Mouse (Mus musculus): ENCODE results near the gene BC107364. TPM values are rescaled to one million over a fixed set of nuclear protein-coding genes. Genes with fewer than 3 reads are reported as not detected.
A peak's percentile ranks its signal among the peaks of the same experiment; 100 is the strongest.
"Not testable (repeated sequence)": the region's sequence is repeated elsewhere in the genome, so short reads cannot be mapped to it uniquely, and the experiment has no call there.

The BC107364 gene
- polyA plus RNA-seq, 1 experiment from 2014 or later, result 0.25 TPM

DNA sequence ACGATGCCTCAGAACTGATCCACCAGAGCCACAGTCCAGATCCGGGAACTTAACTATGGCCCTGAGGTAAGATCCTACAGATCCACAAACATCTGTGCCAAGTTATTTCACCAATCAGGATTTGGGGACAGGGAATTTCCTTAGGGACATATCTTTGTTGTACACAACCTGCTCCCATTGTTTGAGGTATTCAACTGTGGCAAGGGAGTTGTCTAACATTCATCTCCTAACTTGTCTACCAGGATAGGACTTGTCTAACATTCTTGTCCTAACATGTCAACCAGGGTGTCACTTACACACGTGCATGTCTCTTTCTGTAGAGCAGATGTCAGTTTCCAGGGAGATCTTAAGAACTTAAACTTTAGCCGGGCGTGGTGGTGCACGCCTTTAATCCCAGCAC, 35.5 kb downstream of the BC107364 start:
- H3K36me3 ChIP-seq (ENCODE audit: insufficient read depth, low read length), result no peaks in the 10 kb centered on the region
- no peak overlapping the region for H3K27ac ChIP-seq (ENCODE audit: low read length)
- no peaks in the 10 kb centered on the region for H3K4me1 ChIP-seq (ENCODE audit: insufficient read depth, low read length)
- 92% methylated on average over 6 of the region's 6 CpGs for WGBS
- H3K27me3 ChIP-seq (ENCODE audit: insufficient read depth, low read length), result 0 out of 2 replicates have a peak, but pooled peaks cover 3% of the 10 kb centered on the region
- H3K4me3 ChIP-seq (ENCODE audit: low read length), result no peak overlapping the region
- no peaks in the 10 kb centered on the region for H3K9me3 ChIP-seq (ENCODE audit: low read length)
- no peak overlapping the region for H3K4me2 ChIP-seq (replicated peaks; ENCODE audit: low read depth, low read length)
- no peak overlapping the region for H3K9ac ChIP-seq (replicated peaks; ENCODE audit: low read length)
- ATAC-seq (ENCODE audit: low FRiP score, low TSS enrichment), result no peak

DNA sequence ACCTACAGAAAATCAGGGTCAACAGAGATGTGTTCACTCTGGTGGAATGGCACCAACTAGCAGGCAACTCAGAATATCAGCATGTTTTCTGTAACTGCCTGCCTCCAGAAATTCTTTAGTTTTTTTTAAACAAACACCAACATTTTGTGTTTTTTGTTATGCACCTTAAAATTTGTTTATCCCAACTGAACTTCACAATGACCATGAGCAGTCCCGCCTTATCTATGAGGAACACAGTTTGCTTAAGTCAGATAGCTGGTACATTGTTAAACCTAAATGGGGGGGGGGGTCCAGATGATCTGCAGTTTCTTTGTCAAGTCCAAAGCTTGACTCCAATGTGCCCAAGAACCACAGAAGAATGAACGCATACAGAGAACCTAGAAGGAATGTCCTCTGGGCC, 36.0 kb downstream of the BC107364 start:
- Histone ChIP-seq H3K9me3 (ENCODE audit: low read length) (no peaks in the 10 kb centered on the region), H3K4me2 (replicated peaks; ENCODE audit: low read depth, low read length) (no peak overlapping the region), H3K4me1 (ENCODE audit: insufficient read depth, low read length) (no peaks in the 10 kb centered on the region), H3K27ac (ENCODE audit: low read length) (no peak overlapping the region), H3K36me3 (ENCODE audit: insufficient read depth, low read length) (no peaks in the 10 kb centered on the region), H3K4me3 (ENCODE audit: low read length) (no peak overlapping the region), H3K9ac (replicated peaks; ENCODE audit: low read length) (no peak overlapping the region), H3K27me3 (ENCODE audit: insufficient read depth, low read length) (peaks cover 4% of the 10 kb centered on the region; the same call in 1 of the 2 replicates)
- ATAC-seq (ENCODE audit: low FRiP score, low TSS enrichment), result no peak
- 92% methylated on average over 2 of the region's 2 CpGs for WGBS

DNA sequence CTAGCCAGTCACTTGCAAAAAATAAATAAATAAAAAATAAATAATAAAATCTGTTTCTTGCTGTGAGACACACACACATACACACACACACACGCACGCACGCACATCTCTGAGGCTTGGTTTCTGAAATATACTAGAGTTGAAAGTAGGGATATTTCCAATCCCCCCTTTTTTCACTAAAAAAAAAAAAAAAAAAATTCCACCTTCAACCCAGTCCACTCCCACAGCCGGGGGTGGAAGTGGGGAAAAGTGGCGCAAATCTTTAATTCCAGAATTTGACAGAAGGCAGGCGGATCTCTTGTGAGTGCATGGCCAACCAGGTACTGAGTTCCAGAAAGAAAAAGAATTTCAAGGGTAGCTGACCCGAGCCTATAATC, 37.2 kb downstream of the BC107364 start:
- Histone ChIP-seq H3K27ac (ENCODE audit: low read length) (no peak overlapping the region; the same call in 1 of the 2 replicates), H3K9ac (replicated peaks; ENCODE audit: low read length) (peak overlapping the region; percentile 98; the same call in 1 of the 2 replicates), H3K36me3 (ENCODE audit: insufficient read depth, low read length) (no peaks in the 10 kb centered on the region), H3K4me2 (replicated peaks; ENCODE audit: low read depth, low read length) (peak overlapping the region; percentile 91), H3K9me3 (ENCODE audit: low read length) (no peaks in the 10 kb centered on the region), H3K27me3 (ENCODE audit: insufficient read depth, low read length) (peaks cover 14% of the 10 kb centered on the region), H3K4me1 (ENCODE audit: insufficient read depth, low read length) (no peaks in the 10 kb centered on the region), H3K4me3 (ENCODE audit: low read length) (peak overlapping the region; percentile 79)
- no peak for ATAC-seq (ENCODE audit: low FRiP score, low TSS enrichment)
- WGBS, result 28% methylated on average over 7 of the region's 7 CpGs

DNA sequence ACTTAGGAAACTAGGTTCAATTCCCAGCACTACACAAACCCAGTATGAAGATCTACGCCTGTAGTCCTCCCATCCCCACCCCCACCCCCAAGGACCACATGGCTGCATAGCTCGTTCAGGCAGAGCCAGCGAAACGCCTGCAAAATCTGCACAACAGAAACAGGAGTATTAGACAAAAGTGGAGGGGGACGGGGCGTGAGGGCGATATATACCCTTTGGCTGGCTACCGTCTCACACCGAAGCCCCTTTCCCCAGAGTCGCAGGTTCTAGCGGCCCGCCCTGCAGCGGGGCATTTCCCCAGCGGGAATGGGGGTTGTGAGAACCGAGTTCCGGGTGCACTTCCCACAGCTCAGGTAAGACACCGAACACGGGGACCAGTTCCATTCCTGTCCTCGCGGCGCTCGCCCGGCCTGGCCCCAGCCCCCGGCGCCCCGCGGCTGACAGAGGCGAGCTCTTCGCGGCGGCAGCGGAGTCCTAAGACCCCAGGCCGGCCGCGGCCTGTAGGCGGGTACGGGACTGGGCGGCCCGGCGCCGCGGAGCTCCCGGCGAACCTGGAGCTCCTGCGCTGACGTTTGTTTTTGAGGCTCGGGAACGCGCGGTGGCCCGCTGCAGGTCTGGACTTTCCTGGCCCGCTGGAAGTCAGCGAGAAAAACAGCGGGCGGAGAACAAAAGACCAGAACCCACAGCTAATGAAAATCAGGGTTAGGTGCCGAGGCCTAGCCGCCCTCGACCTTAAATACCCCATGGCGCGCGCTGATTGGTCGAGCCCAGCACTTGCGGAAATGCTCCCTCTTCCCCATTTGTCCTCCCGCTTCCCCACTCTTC, 37.8 kb downstream of the BC107364 start:
- Histone ChIP-seq H3K4me3 (ENCODE audit: low read length) (peak overlapping the region; percentile 79), H3K4me2 (replicated peaks; ENCODE audit: low read depth, low read length) (peak overlapping the region; percentile 91), H3K27ac (ENCODE audit: low read length) (peak overlapping the region; percentile 89), H3K27me3 (ENCODE audit: insufficient read depth, low read length) (peaks cover 20% of the 10 kb centered on the region), H3K9me3 (ENCODE audit: low read length) (no peaks in the 10 kb centered on the region), H3K36me3 (ENCODE audit: insufficient read depth, low read length) (no peaks in the 10 kb centered on the region), H3K9ac (replicated peaks; ENCODE audit: low read length) (peak overlapping the region; percentile 98), H3K4me1 (ENCODE audit: insufficient read depth, low read length) (0 out of 2 replicates have a peak, but pooled peaks cover 3% of the 10 kb centered on the region)
- ATAC-seq (ENCODE audit: low FRiP score, low TSS enrichment), result peak; percentile 89
- WGBS, result under 1% methylated on average over 64 of the region's 64 CpGs

DNA sequence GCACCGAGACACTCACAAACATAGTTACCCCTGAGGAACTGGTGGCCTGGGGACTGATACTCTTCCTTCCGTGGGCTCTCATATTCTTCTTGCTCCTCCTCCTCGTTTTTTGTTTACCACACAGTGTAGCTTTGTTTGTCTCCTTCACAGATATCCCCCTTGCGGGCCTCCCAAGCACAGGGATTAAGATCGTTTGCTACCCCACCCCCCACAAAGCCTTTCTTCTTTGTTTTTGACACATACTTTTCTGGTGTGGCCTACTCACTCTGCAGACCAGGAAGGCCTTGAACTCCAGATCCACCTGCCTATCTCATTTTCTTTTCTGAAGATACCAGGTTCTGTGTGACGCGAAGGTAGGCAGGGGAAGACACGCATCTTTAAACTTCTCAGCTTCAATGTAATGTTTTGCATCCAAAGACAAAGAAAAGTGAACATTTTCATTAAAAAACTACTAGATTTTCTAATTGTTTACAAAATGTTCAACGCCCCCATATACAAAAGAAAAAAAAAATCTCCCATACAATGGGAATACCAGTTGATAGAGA, 38.5 kb downstream of the BC107364 start:
- peaks cover 5% of the 10 kb centered on the region; the same call in 1 of the 2 replicates for H3K4me1 ChIP-seq (ENCODE audit: insufficient read depth, low read length)
- H3K36me3 ChIP-seq (ENCODE audit: insufficient read depth, low read length), result no peaks in the 10 kb centered on the region
- H3K9me3 ChIP-seq (ENCODE audit: low read length), result no peaks in the 10 kb centered on the region
- H3K9ac ChIP-seq (replicated peaks; ENCODE audit: low read length), result peak overlapping the region; percentile 98
- ATAC-seq (ENCODE audit: low FRiP score, low TSS enrichment), result no peak
- 63% methylated on average over 9 of the region's 9 CpGs for WGBS
- H3K27ac ChIP-seq (ENCODE audit: low read length), result no peak overlapping the region
- H3K4me3 ChIP-seq (ENCODE audit: low read length), result peak overlapping the region; percentile 79
- peaks cover 27% of the 10 kb centered on the region for H3K27me3 ChIP-seq (ENCODE audit: insufficient read depth, low read length)
- peak overlapping the region; percentile 91 for H3K4me2 ChIP-seq (replicated peaks; ENCODE audit: low read depth, low read length)

DNA sequence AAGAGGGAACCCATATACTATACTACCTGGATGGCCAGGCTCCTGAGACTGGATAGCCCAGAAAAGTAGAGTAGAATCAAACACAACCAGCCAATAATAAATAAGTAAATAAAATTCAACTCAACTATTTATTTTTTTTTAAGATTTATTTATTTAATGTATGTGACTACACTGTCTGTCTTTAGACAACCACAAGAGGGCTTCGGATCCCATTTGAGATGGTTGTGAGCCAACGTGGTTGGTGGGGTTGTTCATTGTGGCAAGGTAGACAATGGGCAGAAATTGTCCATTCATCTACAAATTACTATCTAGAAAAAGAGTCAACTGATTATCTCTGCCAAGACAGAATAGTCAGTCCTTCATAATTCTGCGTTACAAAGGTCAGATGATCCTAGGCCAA, 40.3 kb downstream of the BC107364 start:
- Histone ChIP-seq H3K9ac (replicated peaks; ENCODE audit: low read length) (no peak overlapping the region), H3K4me2 (replicated peaks; ENCODE audit: low read depth, low read length) (no peak overlapping the region), H3K4me1 (ENCODE audit: insufficient read depth, low read length) (peaks cover 5% of the 10 kb centered on the region; the same call in 1 of the 2 replicates), H3K27me3 (ENCODE audit: insufficient read depth, low read length) (peaks cover 42% of the 10 kb centered on the region), H3K36me3 (ENCODE audit: insufficient read depth, low read length) (no peaks in the 10 kb centered on the region), H3K4me3 (ENCODE audit: low read length) (no peak overlapping the region), H3K9me3 (ENCODE audit: low read length) (0 out of 2 replicates have a peak, but pooled peaks cover 3% of the 10 kb centered on the region), H3K27ac (ENCODE audit: low read length) (no peak overlapping the region)
- ATAC-seq (ENCODE audit: low FRiP score, low TSS enrichment), result no peak
- WGBS, result 91% methylated on average over 3 of the region's 3 CpGs

DNA sequence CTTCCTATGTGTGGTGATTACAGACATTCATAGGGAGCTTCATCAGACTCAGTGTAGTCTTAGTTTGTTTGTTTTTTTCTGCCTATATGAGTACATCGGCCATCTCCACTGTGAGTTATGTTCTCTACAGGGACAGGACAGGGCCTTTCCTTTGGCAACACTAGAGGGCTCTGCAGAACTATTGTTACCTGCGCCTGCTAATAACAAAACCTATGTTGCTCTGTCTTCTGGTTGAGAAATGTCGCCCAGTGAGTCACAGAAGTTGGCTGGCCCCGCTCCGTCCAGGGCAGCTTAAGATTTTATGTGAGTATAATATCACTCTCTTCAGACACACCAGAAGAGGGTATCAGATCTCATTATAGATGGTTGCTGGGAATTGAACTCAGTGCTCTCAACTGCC, 41.1 kb downstream of the BC107364 start:
- Histone ChIP-seq H3K4me3 (ENCODE audit: low read length) (no peak overlapping the region), H3K4me1 (ENCODE audit: insufficient read depth, low read length) (peaks cover 5% of the 10 kb centered on the region; the same call in 1 of the 2 replicates), H3K27ac (ENCODE audit: low read length) (no peak overlapping the region), H3K36me3 (ENCODE audit: insufficient read depth, low read length) (no peaks in the 10 kb centered on the region), H3K4me2 (replicated peaks; ENCODE audit: low read depth, low read length) (no peak overlapping the region), H3K9ac (replicated peaks; ENCODE audit: low read length) (no peak overlapping the region), H3K27me3 (ENCODE audit: insufficient read depth, low read length) (peaks cover 47% of the 10 kb centered on the region), H3K9me3 (ENCODE audit: low read length) (0 out of 2 replicates have a peak, but pooled peaks cover 3% of the 10 kb centered on the region)
- no peak for ATAC-seq (ENCODE audit: low FRiP score, low TSS enrichment)
- WGBS, result 90% methylated on average over 5 of the region's 5 CpGs

DNA sequence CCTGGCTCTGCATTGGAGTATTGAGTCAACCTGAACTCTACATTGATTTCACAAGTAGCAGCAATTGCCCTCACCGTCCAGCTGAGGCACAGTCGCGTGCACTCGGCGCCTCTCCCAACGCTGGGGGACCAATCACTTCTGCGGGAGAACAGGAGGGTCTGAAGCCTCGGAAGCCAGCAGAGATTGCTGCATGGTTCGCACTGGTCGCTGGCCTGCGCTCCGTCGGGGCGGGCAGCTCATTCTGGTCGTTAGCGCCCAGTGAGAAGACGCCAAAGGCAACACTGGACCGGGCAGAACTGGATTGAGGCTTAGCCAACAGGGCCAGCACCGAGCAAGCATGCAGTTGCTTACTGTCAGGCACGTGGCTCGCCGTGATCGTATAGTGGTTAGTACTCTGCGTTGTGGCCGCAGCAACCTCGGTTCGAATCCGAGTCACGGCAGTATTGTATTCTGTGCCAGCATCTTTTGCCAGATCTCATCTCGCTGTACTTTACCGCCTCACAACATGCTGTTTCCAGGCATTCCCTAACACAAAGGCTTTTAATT, 42.3 kb downstream of the BC107364 start:
- H3K4me2 ChIP-seq (replicated peaks; ENCODE audit: low read depth, low read length), result peak overlapping the region; percentile 39
- H3K9ac ChIP-seq (replicated peaks; ENCODE audit: low read length), result no peak overlapping the region
- H3K27me3 ChIP-seq (ENCODE audit: insufficient read depth, low read length), result peaks cover 57% of the 10 kb centered on the region
- peaks cover 5% of the 10 kb centered on the region; the same call in 1 of the 2 replicates for H3K4me1 ChIP-seq (ENCODE audit: insufficient read depth, low read length)
- no peaks in the 10 kb centered on the region for H3K36me3 ChIP-seq (ENCODE audit: insufficient read depth, low read length)
- 5% methylated on average over 31 of the region's 31 CpGs for WGBS
- ATAC-seq (ENCODE audit: low FRiP score, low TSS enrichment), result no peak
- peak overlapping the region; percentile 20 for H3K4me3 ChIP-seq (ENCODE audit: low read length)
- H3K9me3 ChIP-seq (ENCODE audit: low read length), result peaks cover 3% of the 10 kb centered on the region; the same call in 1 of the 2 replicates
- H3K27ac ChIP-seq (ENCODE audit: low read length), result no peak overlapping the region

DNA sequence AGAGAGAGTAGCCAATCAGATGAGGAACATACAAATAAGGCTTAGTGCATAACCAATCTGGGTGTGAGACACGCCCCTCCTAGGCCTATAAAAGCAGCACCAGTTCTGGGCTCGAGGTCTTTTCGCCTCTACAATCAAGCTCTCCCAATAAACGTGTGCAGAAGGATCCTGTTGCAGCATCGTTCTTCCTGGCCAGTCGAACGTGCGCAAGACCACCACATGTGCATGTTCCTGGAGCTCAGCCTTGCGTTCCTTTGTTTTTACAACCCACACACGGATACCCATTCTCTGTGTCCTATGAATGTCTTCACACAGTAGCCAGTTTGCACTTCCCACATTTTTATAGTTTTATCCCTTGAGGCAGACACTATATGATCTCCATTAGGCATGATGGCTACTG, 44.0 kb downstream of the BC107364 start:
- H3K4me3 ChIP-seq (ENCODE audit: low read length); H3K9me3 ChIP-seq (ENCODE audit: low read length); H3K9ac ChIP-seq (replicated peaks; ENCODE audit: low read length); H3K36me3 ChIP-seq (ENCODE audit: insufficient read depth, low read length); ATAC-seq (ENCODE audit: low FRiP score, low TSS enrichment); H3K4me2 ChIP-seq (replicated peaks; ENCODE audit: low read depth, low read length); H3K27ac ChIP-seq (ENCODE audit: low read length): not testable (repeated sequence)
- WGBS, result 88% methylated on average over 9 of the region's 10 CpGs
- peaks cover 10% of the 10 kb centered on the region; the same call in 1 of the 2 replicates for H3K4me1 ChIP-seq (ENCODE audit: insufficient read depth, low read length)
- peaks cover 74% of the 10 kb centered on the region for H3K27me3 ChIP-seq (ENCODE audit: insufficient read depth, low read length)
